Mouse (Mus musculus): ENCODE measurements around the gene Serbp1. TPM values are rescaled to one million over a fixed set of nuclear protein-coding genes. Genes with fewer than 3 reads are reported as not detected.

The Serbp1 gene
- 277 and 281 TPM in 2 replicates for polyA plus RNA-seq (2015; fragmentation: Nextera tagmentation; extraction: Ambion mirVana)

DNA sequence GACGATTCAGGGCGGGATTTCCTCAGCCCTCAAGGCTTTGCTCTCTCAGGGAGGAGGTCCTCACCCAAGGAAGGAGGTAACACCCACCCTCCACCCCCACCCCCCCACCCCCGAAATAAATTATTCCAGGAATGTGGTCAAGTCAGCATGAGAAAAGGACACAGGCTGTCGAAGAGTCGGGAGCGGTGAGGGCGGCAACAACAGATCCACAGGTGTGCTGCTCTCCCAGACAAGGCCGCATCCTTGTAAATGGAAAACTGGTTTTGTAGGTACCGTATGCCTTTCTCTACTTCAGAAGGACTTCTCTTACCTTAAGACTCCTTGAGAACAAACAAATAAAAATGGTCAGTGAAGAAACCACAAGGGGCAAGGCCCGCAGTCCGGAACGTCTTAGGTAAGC, at the start of gene Serbp1:
Gene Serbp1, plus strand, starts transcription at position 200 of the 400 bp plus-strand sequence.
- no peak for ATAC-seq
- no peaks in the 10 kb centered on the region for H3K9me3 ChIP-seq (ENCODE audit: control insufficient read depth, low read length)
- no peaks in the 10 kb centered on the region for H3K36me3 ChIP-seq (ENCODE audit: control insufficient read depth, insufficient read depth, low read length)
- H3K9ac ChIP-seq (ENCODE audit: low read depth, low read length), result no peak within 1 kb of the TSS
- H3K27ac ChIP-seq (ENCODE audit: low read depth, low read length), result no peak within 1 kb of the TSS
- H3K4me1 ChIP-seq (ENCODE audit: control insufficient read depth, insufficient read depth, low read depth, low read length), result no peaks in the 10 kb centered on the region
- H3K4me2 ChIP-seq (ENCODE audit: low read length), result no peak within 1 kb of the TSS
- H3K4me3 ChIP-seq (ENCODE audit: low read length), result no peak within 1 kb of the TSS
- WGBS, result 29% methylated on average over 12 of the region's 12 CpGs
- H3K27me3 ChIP-seq (replicated peaks; ENCODE audit: control insufficient read depth, insufficient read depth, low read length), result no peaks in the 10 kb centered on the region

GRCm38 (mm10) chr6:67193591-67193990, 44.4 kb upstream of the Serbp1 start:
- Histone ChIP-seq H3K4me2 (ENCODE audit: low read length) (no peak overlapping the region), H3K9me3 (ENCODE audit: control insufficient read depth, low read length) (no peaks in the 10 kb centered on the region), H3K4me1 (ENCODE audit: control insufficient read depth, insufficient read depth, low read depth, low read length) (0 out of 2 replicates have a peak, but pooled peaks cover 2% of the 10 kb centered on the region), H3K27ac (ENCODE audit: low read depth, low read length) (no peak overlapping the region), H3K36me3 (ENCODE audit: control insufficient read depth, insufficient read depth, low read length) (no peaks in the 10 kb centered on the region), H3K4me3 (ENCODE audit: low read length) (no peak overlapping the region), H3K27me3 (replicated peaks; ENCODE audit: control insufficient read depth, insufficient read depth, low read length) (no peaks in the 10 kb centered on the region), H3K9ac (ENCODE audit: low read depth, low read length) (no peak overlapping the region)
- ATAC-seq, result no peak
- 97% methylated on average over 2 of the region's 2 CpGs for WGBS

GRCm38 (mm10) chr6:67194606-67195005, 43.4 kb upstream of the Serbp1 start:
- no peak overlapping the region for H3K4me3 ChIP-seq (ENCODE audit: low read length)
- 95% methylated on average over 6 of the region's 6 CpGs for WGBS
- H3K27ac ChIP-seq (ENCODE audit: low read depth, low read length), result no peak overlapping the region
- H3K4me1 ChIP-seq (ENCODE audit: control insufficient read depth, insufficient read depth, low read depth, low read length), result 0 out of 2 replicates have a peak, but pooled peaks cover 2% of the 10 kb centered on the region
- ATAC-seq, result no peak
- no peak overlapping the region for H3K4me2 ChIP-seq (ENCODE audit: low read length)
- no peaks in the 10 kb centered on the region for H3K36me3 ChIP-seq (ENCODE audit: control insufficient read depth, insufficient read depth, low read length)
- H3K9ac ChIP-seq (ENCODE audit: low read depth, low read length), result no peak overlapping the region
- no peaks in the 10 kb centered on the region for H3K27me3 ChIP-seq (replicated peaks; ENCODE audit: control insufficient read depth, insufficient read depth, low read length)
- H3K9me3 ChIP-seq (ENCODE audit: control insufficient read depth, low read length), result no peaks in the 10 kb centered on the region

DNA sequence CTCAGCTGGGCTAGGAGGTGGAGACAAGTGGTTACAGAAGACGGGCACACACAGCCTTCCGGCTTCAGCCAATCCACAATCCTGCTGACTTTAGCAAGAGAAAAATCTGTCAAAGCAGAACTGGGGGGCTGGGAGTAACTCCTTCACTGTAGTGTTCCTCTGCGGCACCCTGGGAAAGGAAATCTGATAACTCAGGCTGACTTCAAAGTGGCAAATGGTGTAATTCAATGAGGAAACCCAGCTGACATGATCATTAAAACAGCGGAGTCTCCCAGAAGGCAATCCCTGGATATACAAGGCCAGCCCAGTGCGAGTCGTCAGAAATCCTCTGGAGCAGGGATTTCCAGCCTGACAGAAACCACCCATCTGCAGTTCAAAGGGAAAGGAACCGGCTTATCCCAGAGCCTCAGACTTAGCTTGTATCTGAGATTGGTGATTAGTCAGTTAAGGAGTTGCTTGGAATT, 42.8 kb upstream of the Serbp1 start:
- peak; percentile 17; the same call in 1 of the 2 replicates for ATAC-seq
- 28% methylated on average over 7 of the region's 7 CpGs for WGBS
- no peak overlapping the region for H3K4me2 ChIP-seq (ENCODE audit: low read length)

DNA sequence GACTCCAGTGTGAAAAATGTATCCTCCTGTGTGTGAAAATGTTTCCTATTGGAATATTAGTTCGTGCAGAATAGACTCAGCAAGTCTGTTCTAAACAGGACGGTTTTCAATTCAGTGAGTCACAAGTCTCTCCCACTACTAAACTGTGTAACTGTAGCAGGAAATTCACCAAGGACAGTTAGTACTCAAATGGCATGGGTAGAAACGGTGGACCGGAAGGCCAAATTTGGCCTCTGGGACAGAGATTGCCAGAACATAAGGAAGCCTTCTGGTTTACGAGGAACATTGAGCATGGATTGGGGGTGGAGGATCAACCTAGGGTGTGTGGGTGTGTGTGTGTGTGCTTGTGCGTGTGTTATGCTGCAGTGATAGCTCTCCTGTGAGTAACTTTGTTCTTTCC, 41.2 kb upstream of the Serbp1 start:
- no peaks in the 10 kb centered on the region for H3K9me3 ChIP-seq (ENCODE audit: control insufficient read depth, low read length)
- no peak overlapping the region for H3K4me2 ChIP-seq (ENCODE audit: low read length)
- 81% methylated on average over 6 of the region's 6 CpGs for whole genome bisulfite sequencing
- H3K27me3 ChIP-seq (replicated peaks; ENCODE audit: control insufficient read depth, insufficient read depth, low read length), result no peaks in the 10 kb centered on the region
- H3K4me1 ChIP-seq (ENCODE audit: control insufficient read depth, insufficient read depth, low read depth, low read length), result peaks cover 5% of the 10 kb centered on the region; the same call in 1 of the 2 replicates
- H3K36me3 ChIP-seq (ENCODE audit: control insufficient read depth, insufficient read depth, low read length), result no peaks in the 10 kb centered on the region
- no peak overlapping the region for H3K9ac ChIP-seq (ENCODE audit: low read depth, low read length)
- no peak for ATAC-seq
- H3K4me3 ChIP-seq (ENCODE audit: low read length), result no peak overlapping the region
- no peak overlapping the region for H3K27ac ChIP-seq (ENCODE audit: low read depth, low read length)

More for the DNA sequence above, 42.8 kb upstream of the Serbp1 start:
- Histone ChIP-seq H3K36me3 (ENCODE audit: control insufficient read depth, insufficient read depth, low read length) (no peaks in the 10 kb centered on the region), H3K9ac (ENCODE audit: low read depth, low read length) (no peak overlapping the region), H3K4me3 (ENCODE audit: low read length) (no peak overlapping the region), H3K4me1 (ENCODE audit: control insufficient read depth, insufficient read depth, low read depth, low read length) (0 out of 2 replicates have a peak, but pooled peaks cover 2% of the 10 kb centered on the region), H3K9me3 (ENCODE audit: control insufficient read depth, low read length) (no peaks in the 10 kb centered on the region), H3K27ac (ENCODE audit: low read depth, low read length) (no peak overlapping the region), H3K27me3 (replicated peaks; ENCODE audit: control insufficient read depth, insufficient read depth, low read length) (no peaks in the 10 kb centered on the region)

DNA sequence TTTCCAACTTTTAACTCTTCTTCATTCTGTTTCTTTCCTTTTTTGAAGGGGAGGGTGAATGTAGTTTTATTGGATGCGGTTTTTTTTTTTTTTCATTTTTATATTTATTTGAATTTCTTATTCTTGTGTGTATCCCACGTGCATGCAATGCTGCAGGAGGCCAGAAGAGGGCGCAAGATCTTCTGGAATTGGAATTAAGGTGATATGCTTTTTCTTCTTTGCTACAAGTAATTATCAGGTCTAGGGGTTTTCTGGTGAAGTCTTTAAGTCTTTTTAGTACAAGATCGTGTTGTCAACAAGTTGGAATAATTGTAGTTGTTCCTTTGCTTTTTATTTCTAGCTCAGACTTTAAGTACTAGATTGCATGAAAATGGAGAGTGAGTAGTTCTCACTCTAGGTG, 39.9 kb upstream of the Serbp1 start:
- no peak for ATAC-seq
- no peaks in the 10 kb centered on the region for H3K9me3 ChIP-seq (ENCODE audit: control insufficient read depth, low read length)
- no peak overlapping the region for H3K27ac ChIP-seq (ENCODE audit: low read depth, low read length)
- peaks cover 5% of the 10 kb centered on the region; the same call in 1 of the 2 replicates for H3K4me1 ChIP-seq (ENCODE audit: control insufficient read depth, insufficient read depth, low read depth, low read length)
- no peaks in the 10 kb centered on the region for H3K36me3 ChIP-seq (ENCODE audit: control insufficient read depth, insufficient read depth, low read length)
- no peak overlapping the region for H3K4me3 ChIP-seq (ENCODE audit: low read length)
- H3K9ac ChIP-seq (ENCODE audit: low read depth, low read length), result no peak overlapping the region
- H3K4me2 ChIP-seq (ENCODE audit: low read length), result no peak overlapping the region
- WGBS, result 28% methylated on average over 4 of the region's 4 CpGs
- no peaks in the 10 kb centered on the region for H3K27me3 ChIP-seq (replicated peaks; ENCODE audit: control insufficient read depth, insufficient read depth, low read length)

DNA sequence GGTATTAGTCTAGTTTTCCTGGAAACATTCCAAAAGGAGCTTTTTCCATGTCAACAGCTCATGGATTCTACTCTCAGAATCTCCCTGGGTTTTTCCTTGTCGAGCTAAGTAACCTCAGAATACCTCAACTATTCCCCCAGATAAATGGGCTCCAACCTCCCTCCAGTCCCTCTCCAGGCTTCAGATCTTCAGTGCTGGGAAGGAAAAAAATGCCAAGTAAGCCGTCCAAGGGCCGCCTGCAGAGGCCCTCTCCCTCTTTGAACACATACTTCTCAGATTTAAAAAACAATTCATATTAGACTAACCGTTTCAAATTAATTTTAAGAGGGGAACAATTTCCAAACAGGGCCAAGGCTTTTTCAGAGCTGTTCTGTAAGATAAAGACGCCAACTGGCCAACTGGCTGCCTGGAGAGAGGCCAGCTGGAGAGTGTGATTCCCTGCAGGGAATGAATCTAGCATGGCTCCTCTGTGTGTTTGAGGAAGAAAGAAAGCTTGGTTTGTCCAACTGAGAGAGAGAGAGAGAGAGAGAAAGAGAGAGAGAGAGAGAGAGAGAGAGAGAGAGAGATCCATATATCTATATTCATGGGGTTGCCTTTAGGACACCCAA, 37.2 kb upstream of the Serbp1 start:
- 30% methylated on average over 5 of the region's 5 CpGs for WGBS
- Histone ChIP-seq H3K27ac (ENCODE audit: low read depth, low read length) (no peak overlapping the region; the same call in 1 of the 2 replicates), H3K9me3 (ENCODE audit: control insufficient read depth, low read length) (no peaks in the 10 kb centered on the region), H3K36me3 (ENCODE audit: control insufficient read depth, insufficient read depth, low read length) (no peaks in the 10 kb centered on the region), H3K4me1 (ENCODE audit: control insufficient read depth, insufficient read depth, low read depth, low read length) (peaks cover 3% of the 10 kb centered on the region; the same call in 1 of the 2 replicates), H3K4me2 (ENCODE audit: low read length) (no peak overlapping the region), H3K27me3 (replicated peaks; ENCODE audit: control insufficient read depth, insufficient read depth, low read length) (no peaks in the 10 kb centered on the region), H3K4me3 (ENCODE audit: low read length) (no peak overlapping the region), H3K9ac (ENCODE audit: low read depth, low read length) (no peak overlapping the region)
- peak; percentile 76 for ATAC-seq

GRCm38 (mm10) chr6:67205081-67206037, 32.6 kb upstream of the Serbp1 start:
- Histone ChIP-seq H3K27ac (ENCODE audit: low read depth, low read length) (no peak overlapping the region), H3K9ac (ENCODE audit: low read depth, low read length) (no peak overlapping the region), H3K9me3 (ENCODE audit: control insufficient read depth, low read length) (no peaks in the 10 kb centered on the region), H3K4me3 (ENCODE audit: low read length) (no peak overlapping the region), H3K4me1 (ENCODE audit: control insufficient read depth, insufficient read depth, low read depth, low read length) (peaks cover 3% of the 10 kb centered on the region; the same call in 1 of the 2 replicates), H3K27me3 (replicated peaks; ENCODE audit: control insufficient read depth, insufficient read depth, low read length) (no peaks in the 10 kb centered on the region), H3K4me2 (ENCODE audit: low read length) (no peak overlapping the region), H3K36me3 (ENCODE audit: control insufficient read depth, insufficient read depth, low read length) (no peaks in the 10 kb centered on the region)
- WGBS, result 71% methylated on average over 35 of the region's 35 CpGs
- no peak for ATAC-seq

DNA sequence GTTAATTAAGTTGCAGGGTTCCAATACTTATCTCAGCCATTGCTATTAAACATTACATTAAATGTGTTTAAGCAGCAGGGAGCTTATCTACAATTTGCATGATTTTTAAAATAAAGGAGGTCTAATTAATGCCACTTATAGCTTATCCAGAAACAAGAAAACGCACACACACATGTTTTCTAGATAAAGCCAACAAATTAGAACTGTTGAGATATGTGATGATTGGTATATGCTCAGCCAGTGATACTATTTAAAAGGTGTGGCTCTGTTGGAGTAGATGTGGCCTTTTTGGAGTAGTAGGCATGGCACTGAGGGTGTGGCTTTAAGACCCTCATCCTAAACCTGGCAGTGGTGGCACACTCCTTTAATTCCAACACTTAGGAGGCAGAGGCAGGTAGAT, 25.6 kb upstream of the Serbp1 start:
- no peak for ATAC-seq
- Histone ChIP-seq H3K9me3 (ENCODE audit: control insufficient read depth, low read length) (no peaks in the 10 kb centered on the region), H3K4me1 (ENCODE audit: control insufficient read depth, insufficient read depth, low read depth, low read length) (no peaks in the 10 kb centered on the region), H3K36me3 (ENCODE audit: control insufficient read depth, insufficient read depth, low read length) (no peaks in the 10 kb centered on the region), H3K27ac (ENCODE audit: low read depth, low read length) (no peak overlapping the region), H3K27me3 (replicated peaks; ENCODE audit: control insufficient read depth, insufficient read depth, low read length) (no peaks in the 10 kb centered on the region), H3K4me2 (ENCODE audit: low read length) (no peak overlapping the region), H3K4me3 (ENCODE audit: low read length) (no peak overlapping the region), H3K9ac (ENCODE audit: low read depth, low read length) (no peak overlapping the region)
- WGBS, result 84% methylated on average over 1 of the region's 1 CpGs

Measured in hindbrain, embryonic 16.5 days (tissue).